ENCODE assay signal across 7 mouse cellular contexts in genomic region chr8:121393111-121393510, GRCm38 (mm10).
DNase-seq lines count a peak whose midpoint lies in the region; ATAC-seq lines count a peak whose summit lies in the region.

No protein-coding gene starts in this region.

- peak overlapping the region; percentile 78 for H3K27ac ChIP-seq in kidney, embryonic 15.5 days
- no peak overlapping the region for H3K27ac ChIP-seq in neural tube, embryonic 12.5 days

- 2% methylated on average over 9 of the region's 9 CpGs for WGBS in kidney, embryonic 15.5 days
- 11% methylated on average over 9 of the region's 9 CpGs for WGBS in neural tube, embryonic 12.5 days

- peaks cover 58% of the 10 kb centered on the region for H3K27me3 ChIP-seq in kidney, embryonic 15.5 days
- peaks cover 61% of the 10 kb centered on the region for H3K27me3 ChIP-seq in neural tube, embryonic 12.5 days (replicated peaks)

- peak overlapping the region; percentile 52 for H3K4me2 ChIP-seq in kidney, embryonic 15.5 days
- H3K4me2 ChIP-seq in neural tube, embryonic 12.5 days (replicated peaks): peak overlapping the region; percentile 20; the same call in 1 of the 2 replicates

- H3K36me3 ChIP-seq in kidney, embryonic 15.5 days: no peaks in the 10 kb centered on the region
- no peaks in the 10 kb centered on the region for H3K36me3 ChIP-seq in neural tube, embryonic 12.5 days

- peaks cover 72% of the 10 kb centered on the region for H3K4me1 ChIP-seq in kidney, embryonic 15.5 days
- H3K4me1 ChIP-seq in neural tube, embryonic 12.5 days: peaks cover 51% of the 10 kb centered on the region

- no peak overlapping the region; the same call in 1 of the 2 replicates for H3K9ac ChIP-seq in kidney, embryonic 15.5 days
- H3K9ac ChIP-seq in neural tube, embryonic 12.5 days: no peak overlapping the region

- intact Hi-C loops in left cerebral cortex, postnatal 14 days (cut with DNase I): loop anchor here (2.0 to 5.0 kb wide), 2 partner anchors 119 to 274 kb away; no protein-coding TSS in a partner anchor

- peak overlapping the region; percentile 12; the same call in 1 of the 2 replicates for H3K4me3 ChIP-seq in kidney, embryonic 15.5 days (replicated peaks)
- no peak overlapping the region for H3K4me3 ChIP-seq in neural tube, embryonic 12.5 days

- no peak for ATAC-seq in kidney, embryonic 15.5 days (replicated peaks; ENCODE audit: low FRiP score)
- 0 out of 2 replicates have a peak, but pooled peaks have one; percentile 48 for ATAC-seq in neural tube, embryonic 12.5 days (ENCODE audit: low FRiP score, low read depth)
- no peak; the same call in 1 of the 2 replicates for ATAC-seq in megakaryocyte-erythroid progenitor cell, adult 5-6 weeks (replicated peaks; ENCODE audit: low FRiP score, low TSS enrichment, poor library complexity, severe bottlenecking)

- no peaks in the 10 kb centered on the region for H3K9me3 ChIP-seq in kidney, embryonic 15.5 days (replicated peaks)
- no peaks in the 10 kb centered on the region for H3K9me3 ChIP-seq in neural tube, embryonic 12.5 days

- peak; percentile 42 to 47 for DNase-seq in left cerebral cortex, postnatal 14 days (ENCODE audit: low spot score in 2 of 2)
- DNase-seq in left cerebral cortex, adult 11 months (ENCODE audit: low spot score): no peak
- peak; percentile 39 for DNase-seq in R1 (ENCODE audit: low read depth, low spot score)
- DNase-seq in embryo, embryonic 11 days: peak; percentile 88
